Mouse (Mus musculus): Measurements from ENCODE around the gene Sidt2. TPM values are rescaled to one million over a fixed set of nuclear protein-coding genes. Genes with fewer than 3 reads are reported as not detected.

Sidt2 gene
- total and polyA plus RNA-seq, 2 experiments from 2014 or later = 31.4 to 78.4 TPM

DNA sequence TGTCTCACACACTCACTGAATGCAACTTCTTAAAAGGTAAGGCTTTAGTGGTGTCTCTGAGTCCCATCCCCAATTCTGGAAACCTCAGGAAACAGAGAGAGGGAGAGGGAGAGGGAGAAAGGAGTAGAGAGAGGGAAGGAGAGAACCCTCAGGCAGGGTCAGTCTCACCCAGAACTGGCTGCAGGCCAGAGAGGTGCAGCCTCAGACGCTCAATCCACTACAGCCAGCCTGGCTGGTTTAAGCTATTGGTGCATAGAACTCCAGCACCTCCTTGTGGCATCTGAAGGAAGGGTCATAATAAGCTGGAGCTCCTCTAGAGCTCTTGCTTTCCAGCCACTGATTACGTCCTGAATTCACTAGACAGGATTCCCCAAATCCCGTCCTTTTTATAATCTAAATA, 18.2 kb downstream of the Sidt2 start:
- Histone ChIP-seq H3K9ac (replicated peaks; ENCODE audit: low read depth, low read length) (no peak overlapping the region), H3K36me3 (replicated peaks; ENCODE audit: control insufficient read depth, insufficient read depth, low read length) (peaks cover 25% of the 10 kb centered on the region), H3K4me2 (ENCODE audit: low read depth, low read length) (no peak overlapping the region), H3K4me3 (ENCODE audit: low read depth, low read length) (no peak overlapping the region), H3K27ac (ENCODE audit: low read depth) (no peak overlapping the region; the same call in 1 of the 2 replicates), H3K9me3 (replicated peaks; ENCODE audit: control insufficient read depth, low read length) (no peaks in the 10 kb centered on the region), H3K27me3 (ENCODE audit: control insufficient read depth, insufficient read depth, low read length) (no peaks in the 10 kb centered on the region), H3K4me1 (ENCODE audit: control insufficient read depth, insufficient read depth) (peaks cover 11% of the 10 kb centered on the region)
- TF ChIP-seq EP300 (IDR thresholded peaks at IDR 0.05; ENCODE audit: low read depth) (0 out of 2 replicates have a peak, but pooled peaks have one; percentile 9), CTCF (IDR thresholded peaks at IDR 0.05; ENCODE audit: low read depth) (peak; percentile 87)
- DNase-seq (ENCODE audit: low spot score) (peak; percentile 85), ATAC-seq (ENCODE audit: insufficient read depth, low read depth) (peak; percentile 76)
- 11% methylated on average over 3 of the region's 3 CpGs for WGBS

DNA sequence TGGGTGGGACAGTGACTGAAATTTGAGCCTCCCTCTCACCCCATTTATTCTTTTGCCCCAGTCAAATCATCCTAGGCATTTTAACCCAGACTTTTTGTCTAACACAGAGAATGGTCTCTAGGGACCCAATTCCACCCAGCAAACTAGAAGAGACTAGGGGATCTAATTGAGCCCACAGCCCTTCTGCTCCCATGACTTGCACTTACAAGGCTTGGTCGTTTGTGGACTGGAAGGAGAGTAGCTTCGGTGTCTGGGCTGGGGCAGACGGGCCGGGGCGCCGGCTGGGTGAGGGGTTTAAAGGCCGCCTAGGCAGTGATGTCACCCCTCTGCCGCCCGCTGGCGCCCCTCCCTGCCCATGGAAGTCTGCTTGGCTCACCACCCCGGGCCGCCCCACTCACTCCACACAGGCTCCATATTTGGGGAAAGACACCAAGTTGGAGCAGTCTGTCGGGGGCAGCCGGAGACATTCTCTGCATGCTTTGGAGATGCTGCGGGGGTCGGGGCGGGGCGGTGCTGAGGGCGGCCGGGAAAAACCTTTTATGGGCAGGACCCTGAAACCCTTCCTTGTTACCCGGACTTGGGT, 19.3 kb downstream of the Sidt2 start, which contains the start of gene Tagln:
Tagln (minus strand) TSS at position 431 of the 583 bp plus-strand sequence.
- DNase-seq (ENCODE audit: low spot score) = no peak
- peaks cover 11% of the 10 kb centered on the region for H3K4me1 ChIP-seq (ENCODE audit: control insufficient read depth, insufficient read depth)
- 8% methylated on average over 21 of the region's 21 CpGs for WGBS
- peaks cover 23% of the 10 kb centered on the region for H3K36me3 ChIP-seq (replicated peaks; ENCODE audit: control insufficient read depth, insufficient read depth, low read length)
- peak within 1 kb of the TSS; percentile 47 for H3K27ac ChIP-seq (ENCODE audit: low read depth)
- peak; percentile 48 for ATAC-seq (ENCODE audit: insufficient read depth, low read depth)
- H3K4me2 ChIP-seq (ENCODE audit: low read depth, low read length) = peak within 1 kb of the TSS; percentile 53
- no peaks in the 10 kb centered on the region for H3K27me3 ChIP-seq (ENCODE audit: control insufficient read depth, insufficient read depth, low read length)
- TF ChIP-seq CTCF (IDR thresholded peaks at IDR 0.05; ENCODE audit: low read depth) = no peak
- H3K9ac ChIP-seq (replicated peaks; ENCODE audit: low read depth, low read length) = no peak within 1 kb of the TSS; the same call in 1 of the 2 replicates
- peak within 1 kb of the TSS; percentile 31 for H3K4me3 ChIP-seq (ENCODE audit: low read depth, low read length)
- no peaks in the 10 kb centered on the region for H3K9me3 ChIP-seq (replicated peaks; ENCODE audit: control insufficient read depth, low read length)

DNA sequence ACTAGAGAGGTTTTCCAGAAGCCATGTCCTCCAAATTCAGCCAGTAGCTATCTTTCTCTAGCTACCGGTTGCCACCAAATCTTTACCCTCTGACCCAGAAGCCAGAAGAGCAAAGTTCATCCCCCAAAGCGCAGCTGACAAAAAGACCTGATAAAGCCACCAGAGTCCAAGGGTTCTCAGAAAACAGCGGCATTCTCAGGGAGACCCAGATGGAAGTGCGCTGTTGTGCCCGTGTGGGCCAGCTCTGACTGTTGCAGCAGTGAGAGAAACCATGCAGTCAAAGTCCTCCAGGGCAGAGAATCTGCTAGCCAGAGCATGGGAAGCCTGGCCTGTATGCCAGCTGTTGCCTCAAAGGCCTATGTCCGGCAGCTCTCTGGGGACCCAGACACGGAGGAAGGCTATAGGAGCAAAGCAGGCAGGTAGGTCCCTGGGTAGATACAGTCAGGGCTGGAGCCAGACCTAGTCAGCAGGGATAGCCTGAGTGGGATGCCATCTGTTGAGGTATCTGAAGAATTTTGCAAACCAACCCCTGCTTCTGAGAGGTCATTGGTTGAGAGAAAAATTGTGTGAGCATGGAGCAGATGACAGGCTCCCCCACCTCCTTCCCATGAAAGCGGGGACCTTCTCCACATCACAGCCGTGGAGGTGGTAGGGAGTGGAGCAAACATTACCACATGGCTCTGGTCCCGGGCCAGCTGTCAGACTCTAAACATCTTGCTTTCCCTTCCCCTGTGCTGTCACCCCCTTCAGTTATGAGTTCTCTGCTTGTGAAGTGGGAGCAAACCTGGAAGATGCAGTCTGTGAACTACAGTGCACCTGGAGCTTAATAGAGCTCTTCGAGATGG, 22.3 kb downstream of the Sidt2 start:
- Histone ChIP-seq H3K4me1 (ENCODE audit: control insufficient read depth, insufficient read depth) (peaks cover 11% of the 10 kb centered on the region), H3K4me2 (ENCODE audit: low read depth, low read length) (peak overlapping the region; percentile 16), H3K9me3 (replicated peaks; ENCODE audit: control insufficient read depth, low read length) (no peaks in the 10 kb centered on the region), H3K9ac (replicated peaks; ENCODE audit: low read depth, low read length) (no peak overlapping the region; the same call in 1 of the 2 replicates), H3K27ac (ENCODE audit: low read depth) (no peak overlapping the region), H3K4me3 (ENCODE audit: low read depth, low read length) (no peak overlapping the region; the same call in 1 of the 2 replicates), H3K36me3 (replicated peaks; ENCODE audit: control insufficient read depth, insufficient read depth, low read length) (peaks cover 39% of the 10 kb centered on the region), H3K27me3 (ENCODE audit: control insufficient read depth, insufficient read depth, low read length) (no peaks in the 10 kb centered on the region)
- DNase-seq (ENCODE audit: low spot score) (no peak), ATAC-seq (ENCODE audit: insufficient read depth, low read depth) (no peak)
- WGBS = 47% methylated on average over 11 of the region's 11 CpGs
- no peak for TF ChIP-seq CTCF (IDR thresholded peaks at IDR 0.05; ENCODE audit: low read depth)
- TF ChIP-seq EP300 (IDR thresholded peaks at IDR 0.05; ENCODE audit: low read depth) = no peak

DNA sequence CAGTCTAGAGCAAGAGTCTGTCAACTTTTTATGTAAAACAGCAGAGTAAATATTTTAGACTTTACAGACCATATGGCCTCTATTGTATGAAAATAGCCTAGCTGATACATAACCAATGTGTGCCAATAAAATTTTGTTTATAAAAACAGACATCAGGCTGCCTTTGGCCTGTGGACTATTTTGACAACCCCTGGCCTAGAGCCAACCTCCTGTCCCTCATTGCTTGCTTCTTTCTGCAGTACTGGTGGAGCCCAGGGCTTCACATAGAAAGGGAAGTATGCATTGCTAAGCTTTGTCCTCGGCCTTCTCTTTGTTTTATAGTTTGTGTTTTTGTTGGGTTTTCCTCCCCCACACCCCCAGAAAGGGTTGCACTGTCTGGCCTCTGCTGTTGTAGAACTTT, 23.1 kb downstream of the Sidt2 start:
- no peak overlapping the region for H3K4me2 ChIP-seq (ENCODE audit: low read depth, low read length)
- no peak for TF ChIP-seq EP300 (IDR thresholded peaks at IDR 0.05; ENCODE audit: low read depth)
- no peak for TF ChIP-seq CTCF (IDR thresholded peaks at IDR 0.05; ENCODE audit: low read depth)
- no peaks in the 10 kb centered on the region for H3K27me3 ChIP-seq (ENCODE audit: control insufficient read depth, insufficient read depth, low read length)
- DNase-seq (ENCODE audit: low spot score) (no peak), ATAC-seq (ENCODE audit: insufficient read depth, low read depth) (no peak)
- H3K36me3 ChIP-seq (replicated peaks; ENCODE audit: control insufficient read depth, insufficient read depth, low read length) = peaks cover 47% of the 10 kb centered on the region
- WGBS = 39% methylated on average over 1 of the region's 1 CpGs
- H3K9me3 ChIP-seq (replicated peaks; ENCODE audit: control insufficient read depth, low read length) = no peaks in the 10 kb centered on the region
- H3K27ac ChIP-seq (ENCODE audit: low read depth) = no peak overlapping the region
- H3K4me1 ChIP-seq (ENCODE audit: control insufficient read depth, insufficient read depth) = peaks cover 11% of the 10 kb centered on the region
- no peak overlapping the region for H3K4me3 ChIP-seq (ENCODE audit: low read depth, low read length)
- H3K9ac ChIP-seq (replicated peaks; ENCODE audit: low read depth, low read length) = no peak overlapping the region

DNA sequence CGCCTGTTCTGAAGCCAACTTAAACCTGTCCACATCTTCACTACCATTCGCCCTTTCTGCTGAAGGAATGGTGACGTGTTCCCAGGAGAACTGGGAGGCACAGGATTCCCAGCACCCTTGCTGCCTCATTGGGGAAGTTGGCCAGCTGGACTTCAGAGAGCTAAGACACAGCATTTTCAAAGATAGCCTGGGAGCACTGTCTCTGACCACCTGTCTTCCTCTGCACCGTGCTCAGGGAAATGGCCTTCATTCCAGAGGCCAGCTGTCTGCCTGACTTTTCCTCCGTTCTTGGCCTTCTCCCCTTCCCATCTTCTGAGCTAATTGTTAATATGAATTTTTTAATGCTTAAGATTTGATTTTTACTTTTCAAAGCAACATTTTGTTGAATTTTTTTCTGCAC, 25.8 kb downstream of the Sidt2 start:
- Histone ChIP-seq H3K4me1 (ENCODE audit: control insufficient read depth, insufficient read depth) (peaks cover 8% of the 10 kb centered on the region), H3K9me3 (replicated peaks; ENCODE audit: control insufficient read depth, low read length) (no peaks in the 10 kb centered on the region), H3K4me2 (ENCODE audit: low read depth, low read length) (no peak overlapping the region), H3K4me3 (ENCODE audit: low read depth, low read length) (no peak overlapping the region), H3K9ac (replicated peaks; ENCODE audit: low read depth, low read length) (no peak overlapping the region), H3K27me3 (ENCODE audit: control insufficient read depth, insufficient read depth, low read length) (no peaks in the 10 kb centered on the region), H3K27ac (ENCODE audit: low read depth) (no peak overlapping the region), H3K36me3 (replicated peaks; ENCODE audit: control insufficient read depth, insufficient read depth, low read length) (peaks cover 72% of the 10 kb centered on the region)
- no peak for TF ChIP-seq CTCF (IDR thresholded peaks at IDR 0.05; ENCODE audit: low read depth)
- TF ChIP-seq EP300 (IDR thresholded peaks at IDR 0.05; ENCODE audit: low read depth) = no peak
- ATAC-seq (ENCODE audit: insufficient read depth, low read depth) (no peak), DNase-seq (ENCODE audit: low spot score) (no peak)
- WGBS = 77% methylated on average over 5 of the region's 5 CpGs

Measured in heart, postnatal 0 days (tissue).